Mouse (Mus musculus) adrenal gland (tissue): Measurements from ENCODE around the gene Ssbp3.

Experiments
- intact Hi-C: fragments of 180-260 bp; cut with DNase I; formaldehyde crosslinking; loops from one replicate; pipeline ENCODE4 v1.15.1; 2025

Ssbp3 gene

GRCm38 (mm10) chr4:106955729-106956712 is 45.5 kb downstream of the Ssbp3 start:
- intact Hi-C loops: no loop called here

GRCm38 (mm10) chr4:106958117-106958516 is 47.6 kb downstream of the Ssbp3 start:
- intact Hi-C loops: no loop called here

- intact Hi-C loops: no loop called here
Observed at GRCm38 (mm10) chr4:106958561-106958960, 48.1 kb downstream of the Ssbp3 start.

GRCm38 (mm10) chr4:106959506-106960302 is 49.2 kb downstream of the Ssbp3 start:
- intact Hi-C loops: no loop called here

GRCm38 (mm10) chr4:106960476-106960875 is 50.0 kb downstream of the Ssbp3 start:
- intact Hi-C loops: no loop called here

GRCm38 (mm10) chr4:106961321-106961720 is 50.8 kb downstream of the Ssbp3 start:
- intact Hi-C loops: no loop called here

- intact Hi-C loops: no loop called here
Observed at GRCm38 (mm10) chr4:106964356-106964755, 53.9 kb downstream of the Ssbp3 start.

GRCm38 (mm10) chr4:106964996-106965395 is 54.5 kb downstream of the Ssbp3 start:
- intact Hi-C loops: no loop called here

GRCm38 (mm10) chr4:106966443-106966842 is 55.9 kb downstream of the Ssbp3 start:
- intact Hi-C loops: no loop called here

GRCm38 (mm10) chr4:106968910-106969309 is 58.4 kb downstream of the Ssbp3 start:
- intact Hi-C loops: no loop called here

GRCm38 (mm10) chr4:106970786-106971185 is 60.3 kb downstream of the Ssbp3 start:
- intact Hi-C loops: no loop called here

GRCm38 (mm10) chr4:106972061-106972460 is 61.6 kb downstream of the Ssbp3 start:
- intact Hi-C loops: no loop called here

GRCm38 (mm10) chr4:106972461-106973384 is 62.2 kb downstream of the Ssbp3 start:
- intact Hi-C loops: no loop called here

- intact Hi-C loops: no loop called here
Observed at GRCm38 (mm10) chr4:106975324-106975723, 64.8 kb downstream of the Ssbp3 start.

- intact Hi-C loops: no loop called here
Observed at GRCm38 (mm10) chr4:106975890-106976289, 65.4 kb downstream of the Ssbp3 start.

- intact Hi-C loops: no loop called here
Observed at GRCm38 (mm10) chr4:106976576-106976975, 66.1 kb downstream of the Ssbp3 start.

GRCm38 (mm10) chr4:106977218-106977651 is 66.7 kb downstream of the Ssbp3 start:
- intact Hi-C loops: no loop called here

- intact Hi-C loops: no loop called here
Observed at GRCm38 (mm10) chr4:106978376-106978775, 67.9 kb downstream of the Ssbp3 start.

- intact Hi-C loops: no loop called here
Observed at GRCm38 (mm10) chr4:106980669-106981068, 70.2 kb downstream of the Ssbp3 start.

GRCm38 (mm10) chr4:106981385-106982103 is 71.0 kb downstream of the Ssbp3 start:
- intact Hi-C loops: no loop called here
